Mouse (Mus musculus) adrenal gland, postnatal 0 days (tissue): ENCODE results near the gene Gnai1. TPM values are rescaled to one million over a fixed set of nuclear protein-coding genes. Genes with fewer than 3 reads are reported as not detected.

Experiments used
- polyA plus RNA-seq: library from polyadenylated mRNA; unstranded; fragments of >200 nt; fragmentation: Nextera tagmentation; extraction: Ambion mirVana; gene quantifications from 2 replicates; pipeline ENCODE4 v1.2.1, GENCODE M21; 2015

The Gnai1 gene
- polyA plus RNA-seq = 16.5 and 16.9 TPM in 2 replicates

GRCm38 (mm10) chr5:18360281-18360819, at the start of gene Gnai1:
TSS of gene Gnai1 (minus strand) at chr5:18360355.

